8 mouse cellular contexts compared by ENCODE assay signal in genomic region chr9:65631354-65632021, GRCm38 (mm10). TPM values are rescaled to one million over a fixed set of nuclear protein-coding genes. Genes with fewer than 3 reads are reported as not detected.
DNase-seq lines count a peak whose midpoint lies in the region; ATAC-seq and TF ChIP-seq lines count a peak whose summit lies in the region.

No protein-coding gene starts in this region.

- H3K27ac ChIP-seq in lung, embryonic 14.5 days (ENCODE audit: low read depth), result peak overlapping the region; percentile 60; the same call in 1 of the 2 replicates
- H3K27ac ChIP-seq in embryonic fibroblast, embryonic 13.5 days (ENCODE audit: insufficient read depth, low read length), result no peak overlapping the region
- peak overlapping the region; percentile 92 for H3K27ac ChIP-seq in limb, embryonic 10.5 days
- no peak overlapping the region for H3K27ac ChIP-seq in neural tube, embryonic 14.5 days (ENCODE audit: low read depth, low read length)

- no peaks in the 10 kb centered on the region for H3K9me3 ChIP-seq in lung, embryonic 14.5 days (ENCODE audit: low read depth, low read length)
- H3K9me3 ChIP-seq in limb, embryonic 10.5 days (replicated peaks), result no peaks in the 10 kb centered on the region
- no peaks in the 10 kb centered on the region for H3K9me3 ChIP-seq in neural tube, embryonic 14.5 days (ENCODE audit: control insufficient read depth, low read length)

- H3K4me2 ChIP-seq in lung, embryonic 14.5 days, result peak overlapping the region; percentile 96
- H3K4me2 ChIP-seq in neural tube, embryonic 14.5 days (ENCODE audit: low read depth, low read length), result peak overlapping the region; percentile 97

- H3K36me3 ChIP-seq in lung, embryonic 14.5 days (ENCODE audit: insufficient read depth), result no peaks in the 10 kb centered on the region
- no peaks in the 10 kb centered on the region for H3K36me3 ChIP-seq in limb, embryonic 10.5 days
- no peaks in the 10 kb centered on the region for H3K36me3 ChIP-seq in neural tube, embryonic 14.5 days (ENCODE audit: control insufficient read depth, insufficient read depth, low read length)

- H3K4me1 ChIP-seq in lung, embryonic 14.5 days (ENCODE audit: insufficient read depth), result no peaks in the 10 kb centered on the region
- H3K4me1 ChIP-seq in embryonic fibroblast, embryonic 13.5 days (ENCODE audit: control insufficient read depth, insufficient read depth, low read length), result no peaks in the 10 kb centered on the region
- peaks cover 35% of the 10 kb centered on the region for H3K4me1 ChIP-seq in limb, embryonic 10.5 days
- H3K4me1 ChIP-seq in neural tube, embryonic 14.5 days (ENCODE audit: control insufficient read depth, insufficient read depth, low read length), result peaks cover 13% of the 10 kb centered on the region

- H3K4me3 ChIP-seq in lung, embryonic 14.5 days (ENCODE audit: low read depth, low read length), result peak overlapping the region; percentile 77
- H3K4me3 ChIP-seq in embryonic fibroblast, embryonic 13.5 days (ENCODE audit: insufficient read depth, low read length), result peak overlapping the region; percentile 68
- H3K4me3 ChIP-seq in limb, embryonic 10.5 days, result peak overlapping the region; percentile 88
- peak overlapping the region; percentile 60 for H3K4me3 ChIP-seq in neural tube, embryonic 14.5 days (ENCODE audit: low read depth, low read length)

- WGBS in lung, embryonic 14.5 days, result 23% methylated on average over 16 of the region's 16 CpGs
- 6% methylated on average over 16 of the region's 16 CpGs for whole genome bisulfite sequencing in limb, embryonic 10.5 days
- WGBS in neural tube, embryonic 14.5 days, result 19% methylated on average over 16 of the region's 16 CpGs

- peak; percentile 14; the same call in 1 of the 2 replicates for ATAC-seq in lung, embryonic 14.5 days (ENCODE audit: insufficient read depth)
- ATAC-seq in neural tube, embryonic 14.5 days (ENCODE audit: low read depth), result no peak

- peak overlapping the region; percentile 74 for H3K9ac ChIP-seq in lung, embryonic 14.5 days
- peak overlapping the region; percentile 58 for H3K9ac ChIP-seq in neural tube, embryonic 14.5 days (replicated peaks; ENCODE audit: low read depth, low read length)

- peaks cover 20% of the 10 kb centered on the region for H3K27me3 ChIP-seq in lung, embryonic 14.5 days (ENCODE audit: insufficient read depth, low read length)
- H3K27me3 ChIP-seq in limb, embryonic 10.5 days (ENCODE audit: low read depth, poor library complexity, severe bottlenecking), result peaks cover 51% of the 10 kb centered on the region
- peaks cover 24% of the 10 kb centered on the region for H3K27me3 ChIP-seq in neural tube, embryonic 14.5 days (ENCODE audit: control insufficient read depth, insufficient read depth, low read length)

- no peak for DNase-seq in lung, embryonic 14.5 days
- DNase-seq in lung, postnatal 14 days, result no peak
- DNase-seq in limb, embryonic 10.5 days (ENCODE audit: low spot score), result no peak
- DNase-seq in urinary bladder, adult 18-20 months (ENCODE audit: low spot score in 2 of 2), result no peak
- no peak for DNase-seq in layer of hippocampus, postnatal 36 days
- DNase-seq in right cerebral cortex, postnatal 36 days (ENCODE audit: low spot score in 2 of 2), result no peak

- TF ChIP-seq CTCF in lung, embryonic 14.5 days (IDR thresholded peaks at IDR 0.05; ENCODE audit: low read depth), result no peak
- no peak for TF ChIP-seq CTCF in embryonic fibroblast, embryonic 13.5 days (IDR thresholded peaks at IDR 0.05; ENCODE audit: borderline replicate concordance, insufficient read depth, low read length)

- no peak for TF ChIP-seq POLR2A in embryonic fibroblast, embryonic 13.5 days (IDR thresholded peaks at IDR 0.05; ENCODE audit: low read depth, low read length)

RNA-seq across cellular contexts. Expression of gene Rbpms2, which starts 2.0 kb away (rescaled TPM):
- polyA plus RNA-seq in lung, embryonic 14.5 days (2014; fragmentation: Nextera tagmentation; extraction: Ambion mirVana), result 20.3 and 25.3 TPM in 2 replicates
- polyA plus RNA-seq in embryonic fibroblast, embryonic 13.5 days (2011; ENCODE audit: insufficient read length, low read depth, missing spikeins), result 22.7 and 34.1 TPM in 2 replicates
- polyA plus RNA-seq in limb, embryonic 10.5 days (2016; fragmentation: Nextera tagmentation; extraction: Ambion mirVana), result 33.5 and 40.4 TPM in 2 replicates
- polyA plus RNA-seq in neural tube, embryonic 14.5 days (2014; fragmentation: Nextera tagmentation; extraction: Ambion mirVana), result 2.5 and 3.9 TPM in 2 replicates
- 1 to 10 TPM; 3.2 to 4.0 TPM for total RNA-seq in layer of hippocampus, postnatal 36 days (2021)

RNA-seq across cellular contexts. Expression of gene Oaz2, which starts 36.3 kb away (rescaled TPM):
- 263 and 267 TPM in 2 replicates for polyA plus RNA-seq in lung, embryonic 14.5 days (2014; fragmentation: Nextera tagmentation; extraction: Ambion mirVana)
- polyA plus RNA-seq in embryonic fibroblast, embryonic 13.5 days (2011; ENCODE audit: insufficient read length, low read depth, missing spikeins), result 88.1 and 93.0 TPM in 2 replicates
- polyA plus RNA-seq in limb, embryonic 10.5 days (2016; fragmentation: Nextera tagmentation; extraction: Ambion mirVana), result 267 and 319 TPM in 2 replicates
- polyA plus RNA-seq in neural tube, embryonic 14.5 days (2014; fragmentation: Nextera tagmentation; extraction: Ambion mirVana), result 254 and 315 TPM in 2 replicates
- total RNA-seq in layer of hippocampus, postnatal 36 days (2021), result 100 to 1,000 TPM; 189 to 220 TPM

RNA-seq across cellular contexts. Expression of gene Pif1, which starts 44.5 kb away (rescaled TPM):
- polyA plus RNA-seq in lung, embryonic 14.5 days (2014; fragmentation: Nextera tagmentation; extraction: Ambion mirVana), result 16.1 and 18.4 TPM in 2 replicates
- polyA plus RNA-seq in embryonic fibroblast, embryonic 13.5 days (2011; ENCODE audit: insufficient read length, low read depth, missing spikeins), result 8.3 and 10.9 TPM in 2 replicates
- 24.5 and 26.7 TPM in 2 replicates for polyA plus RNA-seq in limb, embryonic 10.5 days (2016; fragmentation: Nextera tagmentation; extraction: Ambion mirVana)
- 0.75 and 1.0 TPM in 2 replicates for polyA plus RNA-seq in neural tube, embryonic 14.5 days (2014; fragmentation: Nextera tagmentation; extraction: Ambion mirVana)
- under 1 TPM; 0.12 to 0.25 TPM for total RNA-seq in layer of hippocampus, postnatal 36 days (2021)

RNA-seq across cellular contexts. Expression of gene Plekho2, which starts 51.6 kb away (rescaled TPM):
- 20.9 and 21.8 TPM in 2 replicates for polyA plus RNA-seq in lung, embryonic 14.5 days (2014; fragmentation: Nextera tagmentation; extraction: Ambion mirVana)
- polyA plus RNA-seq in embryonic fibroblast, embryonic 13.5 days (2011; ENCODE audit: insufficient read length, low read depth, missing spikeins), result 58.1 and 78.4 TPM in 2 replicates
- 10.0 and 13.0 TPM in 2 replicates for polyA plus RNA-seq in limb, embryonic 10.5 days (2016; fragmentation: Nextera tagmentation; extraction: Ambion mirVana)
- 2.4 and 5.2 TPM in 2 replicates for polyA plus RNA-seq in neural tube, embryonic 14.5 days (2014; fragmentation: Nextera tagmentation; extraction: Ambion mirVana)
- 10 to 100 TPM in 1 of 2 experiments, 1 to 10 TPM in 1; 9.8 to 10.9 TPM for total RNA-seq in layer of hippocampus, postnatal 36 days (2021)

Comparison
In these comparisons a context has a peak if more than half of its experiments do, and no peak if none do; other contexts are left out.
1. H3K27ac ChIP-seq: peak in lung, embryonic 14.5 days (single experiment) and limb, embryonic 10.5 days (single experiment); none in embryonic fibroblast, embryonic 13.5 days (single experiment) and neural tube, embryonic 14.5 days (single experiment).
2. Peak in every context shown above with its lines, with median percentiles within 50 percentile points of each other: H3K4me3 ChIP-seq.